Mouse (Mus musculus) neural tube, embryonic 10.5 days (tissue): ENCODE data around the gene Olfr938.

ENCODE experiments used
- DNase-seq: peaks from one replicate; pipeline ENCODE4 v3.0.0-alpha.2; 2017; ENCODE audit warnings: low spot score; ENCODE audit errors: extremely low spot score

Gene Olfr938

DNA sequence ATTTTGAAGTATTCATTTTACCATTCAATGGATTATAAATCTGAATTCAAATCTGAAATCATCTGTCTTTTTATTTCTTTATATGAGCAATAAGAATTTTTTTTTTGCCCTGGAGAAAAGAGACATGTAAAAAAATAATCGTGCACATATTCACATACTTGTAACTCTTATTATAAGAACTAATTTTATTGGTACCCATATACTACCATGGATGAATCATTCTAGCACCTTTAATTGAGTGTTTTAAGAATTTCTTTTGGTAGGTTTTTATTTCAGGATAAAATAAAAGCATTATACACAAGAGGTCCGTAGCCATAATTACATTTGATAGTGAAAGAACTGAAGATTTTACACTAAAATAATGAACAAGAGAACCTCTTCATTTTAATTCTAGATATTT, at the start of gene Olfr938:
Gene Olfr938 (minus strand): TSS at position 101 of the 400 bp plus-strand sequence.
- no peak for DNase-seq

DNA sequence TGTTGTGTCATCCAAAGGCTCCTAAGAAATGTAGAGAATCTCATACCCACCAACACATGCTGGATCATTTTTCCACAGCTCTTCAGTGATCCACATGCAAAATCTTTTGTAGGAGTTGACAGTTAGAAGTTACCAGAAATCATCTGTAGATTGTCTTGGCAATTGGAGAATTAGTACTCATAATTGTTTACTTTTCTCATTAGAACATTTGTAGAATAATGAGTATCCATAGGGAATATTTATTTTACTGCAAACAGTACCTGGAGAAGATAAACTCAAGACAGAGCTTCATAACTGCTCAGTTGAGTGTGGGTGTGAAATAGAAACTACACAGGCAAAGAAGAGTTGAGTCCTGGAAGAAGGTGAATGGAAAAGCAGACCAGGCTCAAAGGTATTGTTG, 49.1 kb upstream of the Olfr938 start, which contains the start of gene Olfr27:
Gene Olfr27 (plus strand): TSS at position 301 of the 400 bp plus-strand sequence.
- DNase-seq, result no peak

DNA sequence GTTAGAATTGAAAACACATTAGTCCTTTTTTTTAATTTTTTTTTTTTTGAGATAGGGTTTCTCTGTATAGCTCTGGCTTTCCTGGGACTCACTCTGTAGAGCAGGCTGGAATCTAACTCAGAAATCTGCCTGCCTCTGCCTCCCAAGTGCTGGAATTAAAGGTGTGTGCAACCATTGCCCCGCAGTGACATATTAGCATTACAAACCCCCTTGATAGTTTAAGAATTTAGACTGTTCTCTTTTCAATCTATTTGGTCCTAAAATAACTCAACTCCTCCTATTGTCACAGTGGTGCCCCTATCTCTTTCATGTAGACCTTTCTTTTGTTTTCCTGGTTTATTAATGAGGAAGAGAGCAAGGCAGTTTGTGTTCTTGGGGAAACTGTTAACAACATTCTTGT, 48.6 kb upstream of the Olfr938 start:
- DNase-seq, result no peak

DNA sequence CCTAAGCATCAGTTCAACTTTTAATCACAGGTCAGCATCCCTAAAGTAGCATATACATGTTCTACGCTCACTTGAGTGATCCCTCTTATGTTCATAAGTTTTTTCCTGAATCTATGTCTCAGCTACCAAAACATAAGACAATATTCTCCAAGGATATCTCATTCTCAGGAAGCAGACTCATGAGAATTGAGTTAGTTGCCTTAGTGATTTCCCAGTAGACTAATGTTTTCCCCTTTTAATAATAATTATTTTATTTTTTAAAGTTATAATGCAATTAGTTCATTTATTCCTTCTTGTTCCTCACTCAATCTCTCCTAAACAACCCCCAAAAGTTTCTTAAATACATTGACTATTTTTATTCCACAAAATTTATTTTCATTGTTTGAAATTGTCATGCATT, 13.8 kb downstream of the Olfr938 start, which contains the start of gene Olfr937:
Gene Olfr937 (minus strand): TSS at position 101 of the 400 bp plus-strand sequence.
- DNase-seq, result no peak
